Mouse (Mus musculus): Measurements from ENCODE around the gene Shisa8. TPM values are rescaled to one million over a fixed set of nuclear protein-coding genes. Genes with fewer than 3 reads are reported as not detected.

Shisa8 gene
- polyA plus RNA-seq, 1 experiment from 2014 or later = 0.46 TPM

DNA sequence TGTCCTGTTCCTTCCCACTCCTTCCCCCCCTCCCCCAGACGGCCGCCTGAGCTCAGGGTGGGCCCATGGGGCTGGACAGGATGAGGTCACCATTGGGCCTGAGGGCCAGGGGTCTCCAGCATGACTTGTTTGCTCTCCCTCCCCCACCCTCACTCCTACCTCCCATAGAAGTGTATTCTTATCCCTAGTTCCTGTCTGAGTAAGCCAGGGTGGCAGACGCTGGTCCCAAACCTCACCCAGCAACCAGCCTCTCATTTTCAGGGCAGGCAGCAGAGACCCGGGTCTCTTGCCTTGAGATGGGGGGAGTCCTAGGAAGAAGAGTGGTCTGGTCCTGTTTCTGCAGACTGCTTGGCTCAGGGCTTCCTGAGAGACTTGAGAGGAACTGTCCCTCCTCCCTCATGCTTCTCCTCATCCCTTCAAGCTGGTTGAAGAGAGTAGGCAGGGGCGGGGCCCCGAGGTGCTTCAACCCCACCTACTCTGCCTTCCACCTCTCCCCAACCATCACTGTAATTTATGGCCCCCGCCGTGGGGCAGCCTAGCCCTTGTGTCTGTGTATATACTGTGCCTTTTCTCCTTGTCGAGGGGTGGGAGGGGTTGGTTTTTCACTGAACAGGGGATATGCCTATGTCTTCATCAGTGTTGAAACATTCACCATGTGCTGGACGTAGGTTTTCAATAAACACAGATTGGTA, 7.8 kb downstream of the Shisa8 start:
- 59% methylated on average over 10 of the region's 10 CpGs for WGBS
- ATAC-seq (ENCODE audit: insufficient read depth, low FRiP score, low TSS enrichment) (no peak), DNase-seq (ENCODE audit: low spot score) (no peak)
- Histone ChIP-seq H3K4me2 (ENCODE audit: low read depth) (no peak overlapping the region), H3K4me3 (ENCODE audit: low read depth, low read length) (no peak overlapping the region), H3K4me1 (ENCODE audit: control insufficient read depth, insufficient read depth, low read length) (peaks cover 11% of the 10 kb centered on the region; the same call in 1 of the 2 replicates), H3K27ac (ENCODE audit: low read depth, low read length) (no peak overlapping the region), H3K27me3 (ENCODE audit: control insufficient read depth, insufficient read depth, low read length) (peaks cover 32% of the 10 kb centered on the region), H3K9ac (ENCODE audit: low read length) (no peak overlapping the region), H3K9me3 (ENCODE audit: control insufficient read depth, low read length) (no peaks in the 10 kb centered on the region), H3K36me3 (ENCODE audit: control insufficient read depth, insufficient read depth, low read length) (peaks cover 24% of the 10 kb centered on the region)

DNA sequence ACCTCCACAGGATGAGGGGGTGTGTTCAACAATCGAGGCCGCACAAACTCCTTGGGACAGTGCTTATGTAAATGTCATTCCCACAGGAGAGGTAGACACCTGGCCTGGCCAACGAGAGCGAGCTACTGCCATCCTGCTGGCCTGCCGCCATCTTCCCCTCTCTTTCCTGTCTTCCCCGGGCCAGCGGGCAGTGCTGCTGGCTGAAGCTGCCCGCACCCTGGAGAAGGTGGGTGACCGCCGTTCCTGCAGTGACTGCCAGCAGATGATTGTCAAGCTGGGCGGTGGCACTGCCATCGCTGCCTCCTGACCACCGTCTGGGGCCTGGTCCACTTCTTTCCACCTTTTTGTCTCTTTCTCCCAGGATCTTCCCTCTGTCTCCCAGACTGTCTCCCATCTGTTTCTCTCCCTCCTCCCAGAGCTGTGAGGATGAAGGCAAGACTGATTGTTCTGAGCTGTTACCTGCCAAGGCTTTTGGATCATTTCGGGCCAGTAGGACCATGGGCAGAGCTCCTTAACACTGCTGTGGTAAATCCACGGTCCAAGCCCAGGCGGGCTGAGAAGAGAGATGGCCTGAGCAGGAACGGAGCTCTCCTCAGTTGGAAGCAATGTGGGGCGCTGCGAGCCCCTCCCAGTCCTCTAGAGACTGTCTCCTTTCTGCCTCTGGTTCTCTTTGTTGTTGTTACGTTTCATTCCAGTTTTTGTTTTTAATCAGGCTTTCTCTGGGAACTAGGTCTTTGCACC, 8.8 kb downstream of the Shisa8 start:
- Histone ChIP-seq H3K4me3 (ENCODE audit: low read depth, low read length) (no peak overlapping the region), H3K9me3 (ENCODE audit: control insufficient read depth, low read length) (no peaks in the 10 kb centered on the region), H3K27me3 (ENCODE audit: control insufficient read depth, insufficient read depth, low read length) (peaks cover 25% of the 10 kb centered on the region), H3K36me3 (ENCODE audit: control insufficient read depth, insufficient read depth, low read length) (peaks cover 31% of the 10 kb centered on the region), H3K4me2 (ENCODE audit: low read depth) (no peak overlapping the region), H3K4me1 (ENCODE audit: control insufficient read depth, insufficient read depth, low read length) (peaks cover 11% of the 10 kb centered on the region; the same call in 1 of the 2 replicates), H3K9ac (ENCODE audit: low read length) (no peak overlapping the region), H3K27ac (ENCODE audit: low read depth, low read length) (0 out of 2 replicates have a peak overlapping the region, but pooled peaks have one; percentile 3)
- no peak for ATAC-seq (ENCODE audit: insufficient read depth, low FRiP score, low TSS enrichment)
- no peak for DNase-seq (ENCODE audit: low spot score)
- WGBS = 84% methylated on average over 20 of the region's 20 CpGs

DNA sequence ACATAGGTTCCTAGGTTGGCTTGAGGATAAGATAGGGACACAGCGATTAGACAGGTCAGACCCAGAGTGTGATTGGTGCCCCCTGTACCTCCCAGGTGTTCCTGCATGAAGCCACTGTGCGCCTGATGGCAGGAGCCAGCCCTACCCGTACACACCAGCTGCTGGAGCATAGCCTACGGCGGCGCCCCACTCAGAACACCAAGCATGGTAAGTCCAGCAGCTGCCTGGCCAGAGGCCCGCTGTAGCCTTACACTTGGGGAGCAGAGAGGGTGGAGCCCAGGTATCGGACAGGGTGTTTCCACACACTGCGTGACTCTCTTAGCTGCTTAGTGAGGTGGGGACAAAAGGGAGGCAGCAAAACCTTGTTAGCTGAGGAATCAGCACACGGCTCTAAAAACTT, 9.5 kb downstream of the Shisa8 start:
- no peak overlapping the region for H3K9ac ChIP-seq (ENCODE audit: low read length)
- no peak overlapping the region for H3K27ac ChIP-seq (ENCODE audit: low read depth, low read length)
- ATAC-seq (ENCODE audit: insufficient read depth, low FRiP score, low TSS enrichment) (no peak), DNase-seq (ENCODE audit: low spot score) (no peak)
- H3K4me3 ChIP-seq (ENCODE audit: low read depth, low read length) = no peak overlapping the region
- peaks cover 22% of the 10 kb centered on the region for H3K27me3 ChIP-seq (ENCODE audit: control insufficient read depth, insufficient read depth, low read length)
- peaks cover 11% of the 10 kb centered on the region; the same call in 1 of the 2 replicates for H3K4me1 ChIP-seq (ENCODE audit: control insufficient read depth, insufficient read depth, low read length)
- H3K4me2 ChIP-seq (ENCODE audit: low read depth) = no peak overlapping the region
- peaks cover 34% of the 10 kb centered on the region for H3K36me3 ChIP-seq (ENCODE audit: control insufficient read depth, insufficient read depth, low read length)
- H3K9me3 ChIP-seq (ENCODE audit: control insufficient read depth, low read length) = no peaks in the 10 kb centered on the region
- WGBS = 92% methylated on average over 10 of the region's 10 CpGs

GRCm38 (mm10) chr15:82202086-82202485, 10.5 kb downstream of the Shisa8 start:
- 84% methylated on average over 6 of the region's 6 CpGs for WGBS
- no peak for DNase-seq (ENCODE audit: low spot score)
- peaks cover 13% of the 10 kb centered on the region for H3K27me3 ChIP-seq (ENCODE audit: control insufficient read depth, insufficient read depth, low read length)
- H3K4me1 ChIP-seq (ENCODE audit: control insufficient read depth, insufficient read depth, low read length) = peaks cover 9% of the 10 kb centered on the region; the same call in 1 of the 2 replicates
- no peak overlapping the region for H3K9ac ChIP-seq (ENCODE audit: low read length)
- no peak for ATAC-seq (ENCODE audit: insufficient read depth, low FRiP score, low TSS enrichment)
- no peak overlapping the region for H3K27ac ChIP-seq (ENCODE audit: low read depth, low read length)
- H3K9me3 ChIP-seq (ENCODE audit: control insufficient read depth, low read length) = no peaks in the 10 kb centered on the region
- no peak overlapping the region for H3K4me3 ChIP-seq (ENCODE audit: low read depth, low read length)
- H3K4me2 ChIP-seq (ENCODE audit: low read depth) = no peak overlapping the region
- H3K36me3 ChIP-seq (ENCODE audit: control insufficient read depth, insufficient read depth, low read length) = peaks cover 42% of the 10 kb centered on the region

DNA sequence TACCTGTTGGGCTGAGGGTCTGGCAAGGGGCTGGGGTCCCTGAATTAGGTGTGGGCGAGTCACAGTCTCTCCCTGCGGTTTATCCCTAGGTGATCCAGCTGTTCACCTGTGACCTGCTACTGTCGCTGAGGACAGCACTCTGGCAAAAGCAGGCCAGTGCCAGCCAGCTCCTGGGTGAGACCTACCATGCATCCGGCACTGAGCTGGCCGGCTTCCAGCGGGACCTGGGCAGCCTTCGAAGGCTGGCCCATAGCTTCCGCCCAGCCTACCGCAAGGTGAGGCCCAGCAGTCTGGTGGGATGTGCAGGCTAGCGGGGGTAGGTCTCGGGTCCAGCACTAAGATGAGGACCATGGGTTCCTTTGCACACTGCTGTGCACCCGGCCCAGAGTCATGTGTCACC, 13.1 kb downstream of the Shisa8 start:
- Histone ChIP-seq H3K9ac (ENCODE audit: low read length) (no peak overlapping the region), H3K27ac (ENCODE audit: low read depth, low read length) (no peak overlapping the region), H3K9me3 (ENCODE audit: control insufficient read depth, low read length) (no peaks in the 10 kb centered on the region), H3K4me2 (ENCODE audit: low read depth) (no peak overlapping the region), H3K4me3 (ENCODE audit: low read depth, low read length) (no peak overlapping the region), H3K27me3 (ENCODE audit: control insufficient read depth, insufficient read depth, low read length) (no peaks in the 10 kb centered on the region), H3K36me3 (ENCODE audit: control insufficient read depth, insufficient read depth, low read length) (peaks cover 45% of the 10 kb centered on the region), H3K4me1 (ENCODE audit: control insufficient read depth, insufficient read depth, low read length) (0 out of 2 replicates have a peak, but pooled peaks cover 2% of the 10 kb centered on the region)
- DNase-seq (ENCODE audit: low spot score) = no peak
- ATAC-seq (ENCODE audit: insufficient read depth, low FRiP score, low TSS enrichment) = no peak
- 94% methylated on average over 12 of the region's 12 CpGs for WGBS

- WGBS = 91% methylated on average over 7 of the region's 7 CpGs
- DNase-seq (ENCODE audit: low spot score) (no peak), ATAC-seq (ENCODE audit: insufficient read depth, low FRiP score, low TSS enrichment) (no peak)
- Histone ChIP-seq H3K4me1 (ENCODE audit: control insufficient read depth, insufficient read depth, low read length) (no peaks in the 10 kb centered on the region), H3K4me2 (ENCODE audit: low read depth) (no peak overlapping the region), H3K27ac (ENCODE audit: low read depth, low read length) (no peak overlapping the region), H3K27me3 (ENCODE audit: control insufficient read depth, insufficient read depth, low read length) (no peaks in the 10 kb centered on the region), H3K9ac (ENCODE audit: low read length) (no peak overlapping the region), H3K36me3 (ENCODE audit: control insufficient read depth, insufficient read depth, low read length) (peaks cover 47% of the 10 kb centered on the region), H3K9me3 (ENCODE audit: control insufficient read depth, low read length) (no peaks in the 10 kb centered on the region), H3K4me3 (ENCODE audit: low read depth, low read length) (no peak overlapping the region)
Observed at GRCm38 (mm10) chr15:82198342-82198741, 14.3 kb downstream of the Shisa8 start.

- no peak for DNase-seq (ENCODE audit: low spot score)
- 87% methylated on average over 11 of the region's 11 CpGs for WGBS
- no peak overlapping the region for H3K27ac ChIP-seq (ENCODE audit: low read depth, low read length)
- H3K36me3 ChIP-seq (ENCODE audit: control insufficient read depth, insufficient read depth, low read length) = peaks cover 46% of the 10 kb centered on the region
- no peaks in the 10 kb centered on the region for H3K27me3 ChIP-seq (ENCODE audit: control insufficient read depth, insufficient read depth, low read length)
- no peak overlapping the region for H3K4me2 ChIP-seq (ENCODE audit: low read depth)
- H3K9me3 ChIP-seq (ENCODE audit: control insufficient read depth, low read length) = no peaks in the 10 kb centered on the region
- no peak overlapping the region for H3K9ac ChIP-seq (ENCODE audit: low read length)
- H3K4me3 ChIP-seq (ENCODE audit: low read depth, low read length) = no peak overlapping the region
- no peaks in the 10 kb centered on the region for H3K4me1 ChIP-seq (ENCODE audit: control insufficient read depth, insufficient read depth, low read length)
- no peak for ATAC-seq (ENCODE audit: insufficient read depth, low FRiP score, low TSS enrichment)
Observed at GRCm38 (mm10) chr15:82197937-82198336, 14.7 kb downstream of the Shisa8 start.

DNA sequence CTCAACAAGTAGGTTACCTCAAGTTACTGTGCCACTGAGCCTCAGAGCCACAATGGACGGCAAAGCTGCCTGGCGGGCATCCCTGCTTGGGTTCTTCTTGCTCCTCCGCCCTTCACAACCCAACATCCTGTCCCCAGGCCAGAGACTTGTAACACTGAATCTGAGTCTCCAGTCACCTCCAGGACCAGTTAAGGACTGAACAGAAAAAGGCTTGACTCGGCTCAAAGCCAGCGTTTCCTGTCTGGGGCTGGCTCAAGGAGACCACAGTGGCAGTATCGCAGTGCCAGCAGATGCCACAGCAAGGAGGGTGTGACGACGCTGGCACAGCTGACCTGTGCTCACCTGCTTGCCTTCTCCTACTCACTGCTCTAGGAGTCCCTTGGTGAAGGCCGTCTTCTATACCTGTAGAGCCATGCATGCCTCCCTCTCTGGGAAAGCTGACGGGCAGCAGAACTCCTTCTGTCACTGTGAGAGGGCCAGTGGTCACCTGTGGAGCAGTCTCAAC, 15.3 kb downstream of the Shisa8 start:
- Histone ChIP-seq H3K4me3 (ENCODE audit: low read depth, low read length) (no peak overlapping the region), H3K9ac (ENCODE audit: low read length) (no peak overlapping the region), H3K36me3 (ENCODE audit: control insufficient read depth, insufficient read depth, low read length) (peaks cover 48% of the 10 kb centered on the region), H3K9me3 (ENCODE audit: control insufficient read depth, low read length) (no peaks in the 10 kb centered on the region), H3K27ac (ENCODE audit: low read depth, low read length) (no peak overlapping the region), H3K4me1 (ENCODE audit: control insufficient read depth, insufficient read depth, low read length) (no peaks in the 10 kb centered on the region), H3K4me2 (ENCODE audit: low read depth) (no peak overlapping the region), H3K27me3 (ENCODE audit: control insufficient read depth, insufficient read depth, low read length) (no peaks in the 10 kb centered on the region)
- ATAC-seq (ENCODE audit: insufficient read depth, low FRiP score, low TSS enrichment) = no peak
- WGBS = 97% methylated on average over 10 of the region's 10 CpGs
- DNase-seq (ENCODE audit: low spot score) = no peak

Data from neural tube, embryonic 11.5 days (tissue).